Mouse (Mus musculus): ENCODE measurements around the gene Olfr38. TPM values are rescaled to one million over a fixed set of nuclear protein-coding genes. Genes with fewer than 3 reads are reported as not detected.

Gene Olfr38
- not detected in 4 replicates for total RNA-seq (2023)

GRCm38 (mm10) chr6:42756104-42756503 is at the start of gene Olfr38:
Gene Olfr38, plus strand, starts transcription at chr6:42756404.

GRCm38 (mm10) chr6:42709291-42710211 is 46.7 kb upstream of the Olfr38 start, which contains the start of gene Tcaf1:
Gene Tcaf1, minus strand, starts transcription at chr6:42710088.

GRCm38 (mm10) chr6:42739071-42739470 is 17.1 kb upstream of the Olfr38 start, which contains the start of gene Olfr453:
Gene Olfr453, plus strand, starts transcription at chr6:42739371.

GRCm38 (mm10) chr6:42784793-42785192 is 28.6 kb downstream of the Olfr38 start, which contains the start of gene Olfr452:
Gene Olfr452, plus strand, starts transcription at chr6:42785093.

GRCm38 (mm10) chr6:42811639-42812038 is 55.4 kb downstream of the Olfr38 start, which contains the start of gene Olfr450:
Gene Olfr450, plus strand, starts transcription at chr6:42811939.

Other genes starting within 250 kb of the Olfr38 start
- gene Olfr455, start 208.8 kb upstream of the Olfr38 start, total RNA-seq (2023): not detected in 4 replicates
- not detected in 4 replicates for gene Tcaf3, start 158.7 kb upstream of the Olfr38 start, total RNA-seq (2023)
- not detected in 4 replicates for gene Tcaf2, start 111.2 kb upstream of the Olfr38 start, total RNA-seq (2023)
- gene Tcaf1, start 46.3 kb upstream of the Olfr38 start, total RNA-seq (2023): not detected in 4 replicates
- gene Olfr453, start 17.0 kb upstream of the Olfr38 start, total RNA-seq (2023): not detected in 4 replicates
- gene Olfr452, start 28.7 kb downstream of the Olfr38 start, total RNA-seq (2023): not detected in 4 replicates
- not detected in 4 replicates for gene Olfr450, start 55.5 kb downstream of the Olfr38 start, total RNA-seq (2023)
- not detected in 4 replicates for gene Olfr449, start 78.0 kb downstream of the Olfr38 start, total RNA-seq (2023)
- gene Olfr448, start 134.0 kb downstream of the Olfr38 start, total RNA-seq (2023): not detected in 4 replicates
- gene Olfr447, start 152.5 kb downstream of the Olfr38 start, total RNA-seq (2023): not detected in 4 replicates
- gene Olfr446, start 165.0 kb downstream of the Olfr38 start, total RNA-seq (2023): not detected in 4 replicates
- gene Olfr444, start 192.7 kb downstream of the Olfr38 start, total RNA-seq (2023): not detected in 4 replicates